22 mouse cellular contexts compared by ENCODE assay signal in genomic region chr3:54920425-54920824, GRCm38 (mm10). TPM values are rescaled to one million over a fixed set of nuclear protein-coding genes. Genes with fewer than 3 reads are reported as not detected.
A peak's percentile ranks its signal among the peaks of the same experiment; 100 is the strongest.
DNase-seq lines count a peak whose midpoint lies in the region; ATAC-seq and TF ChIP-seq lines count a peak whose summit lies in the region.
"Had no signal": no experiment of that assay in that cellular context is flagged by ENCODE, and none has a peak within 500 bp of the region (broad histone marks: within the 10 kb centered on the region; RNA-seq: fewer than 3 reads in every experiment).

No protein-coding gene starts in this region.

- dilution Hi-C loops in CH12.LX (cut with MboI; ENCODE audit: extremely low pct_ligation_motif_present, extremely low pct_unique_long_range_greater_than_20kb, low sequenced_read_pairs) = no loop called here

- H3K27ac ChIP-seq in hindbrain, postnatal 0 days = no peak overlapping the region
- no peak overlapping the region for H3K27ac ChIP-seq in hindbrain, embryonic 14.5 days
- H3K27ac ChIP-seq in liver, embryonic 14.5 days = no peak overlapping the region
- no peak overlapping the region for H3K27ac ChIP-seq in liver, embryonic 11.5 days (ENCODE audit: low read depth, low read length)
- H3K27ac ChIP-seq in CH12.LX (ENCODE audit: insufficient read depth, low read depth) = no peak overlapping the region
- H3K27ac ChIP-seq: forebrain, embryonic 10.5 days; limb, embryonic 13.5 days; lung, embryonic 15.5 days; midbrain, embryonic 12.5 days; neural tube, embryonic 12.5 days had no signal

- ATAC-seq in hindbrain, postnatal 0 days = no peak
- ATAC-seq in hindbrain, embryonic 14.5 days (ENCODE audit: low FRiP score) = no peak
- no peak for ATAC-seq in liver, embryonic 14.5 days (ENCODE audit: insufficient read depth)
- ATAC-seq in liver, embryonic 11.5 days (replicated peaks; ENCODE audit: low FRiP score) = no peak
- ATAC-seq: Patski had no signal

- H3K4me3 ChIP-seq in hindbrain, postnatal 0 days (ENCODE audit: low read length) = no peak overlapping the region
- H3K4me3 ChIP-seq in hindbrain, embryonic 14.5 days (replicated peaks; ENCODE audit: low read length) = no peak overlapping the region
- no peak overlapping the region for H3K4me3 ChIP-seq in liver, embryonic 14.5 days (ENCODE audit: insufficient read depth in 1 of 2, low read depth in 2 of 2, low read length in 2 of 2)
- H3K4me3 ChIP-seq in liver, embryonic 11.5 days (ENCODE audit: low read depth, low read length) = no peak overlapping the region
- H3K4me3 ChIP-seq in CH12.LX (replicated peaks in 1 of 3; ENCODE audit: low read depth in 2 of 3, low read length in 2 of 3, poor library complexity in 1 of 3) = no peak overlapping the region
- H3K4me3 ChIP-seq: forebrain, embryonic 10.5 days; limb, embryonic 13.5 days; lung, embryonic 15.5 days; midbrain, embryonic 12.5 days; neural tube, embryonic 12.5 days had no signal

- TF ChIP-seq RAD21 in CH12.LX (IDR thresholded peaks at IDR 0.05; ENCODE audit: low read depth, low read length) = no peak; the same call in 1 of the 2 replicates

- H3K9me3 ChIP-seq in hindbrain, postnatal 0 days (ENCODE audit: low read length) = no peaks in the 10 kb centered on the region
- H3K9me3 ChIP-seq in hindbrain, embryonic 14.5 days (ENCODE audit: control insufficient read depth, low read length) = no peaks in the 10 kb centered on the region
- no peaks in the 10 kb centered on the region for H3K9me3 ChIP-seq in liver, embryonic 14.5 days (ENCODE audit: control insufficient read depth, low read length)
- no peaks in the 10 kb centered on the region for H3K9me3 ChIP-seq in liver, embryonic 11.5 days (ENCODE audit: control insufficient read depth, low read length)
- H3K9me3 ChIP-seq in CH12.LX (replicated peaks; ENCODE audit: low read length) = peaks cover 3% of the 10 kb centered on the region
- H3K9me3 ChIP-seq: forebrain, embryonic 10.5 days; limb, embryonic 13.5 days; lung, embryonic 15.5 days; midbrain, embryonic 12.5 days; neural tube, embryonic 12.5 days had no signal

- no peaks in the 10 kb centered on the region for H3K36me3 ChIP-seq in hindbrain, postnatal 0 days (ENCODE audit: insufficient read depth, low read length)
- no peaks in the 10 kb centered on the region for H3K36me3 ChIP-seq in hindbrain, embryonic 14.5 days (replicated peaks; ENCODE audit: control insufficient read depth, insufficient read depth)
- no peaks in the 10 kb centered on the region for H3K36me3 ChIP-seq in liver, embryonic 14.5 days (replicated peaks; ENCODE audit: control insufficient read depth, insufficient read depth, low read depth)
- no peaks in the 10 kb centered on the region for H3K36me3 ChIP-seq in liver, embryonic 11.5 days (ENCODE audit: control insufficient read depth, insufficient read depth, low read length)
- no peaks in the 10 kb centered on the region for H3K36me3 ChIP-seq in CH12.LX (replicated peaks in 1 of 2; ENCODE audit: control insufficient read depth in 1 of 2, insufficient read depth in 1 of 2, low read length in 1 of 2)
- H3K36me3 ChIP-seq: forebrain, embryonic 10.5 days; limb, embryonic 13.5 days; lung, embryonic 15.5 days; midbrain, embryonic 12.5 days; neural tube, embryonic 12.5 days had no signal

- 60% methylated on average over 3 of the region's 3 CpGs for WGBS in hindbrain, postnatal 0 days
- 79% methylated on average over 3 of the region's 3 CpGs for WGBS in hindbrain, embryonic 14.5 days
- WGBS in liver, embryonic 14.5 days (ENCODE audit: insufficient replicate concordance) = 58% methylated on average over 3 of the region's 3 CpGs
- 67% methylated on average over 3 of the region's 3 CpGs for WGBS in liver, embryonic 11.5 days

- H3K27me3 ChIP-seq in hindbrain, postnatal 0 days (ENCODE audit: insufficient read depth, low read length) = no peaks in the 10 kb centered on the region
- H3K27me3 ChIP-seq in hindbrain, embryonic 14.5 days (ENCODE audit: control insufficient read depth, insufficient read depth, low read length) = peaks cover 2% of the 10 kb centered on the region; the same call in 1 of the 2 replicates
- H3K27me3 ChIP-seq in liver, embryonic 14.5 days (ENCODE audit: control insufficient read depth, insufficient read depth, low read length) = peaks cover 3% of the 10 kb centered on the region
- H3K27me3 ChIP-seq in liver, embryonic 11.5 days (replicated peaks; ENCODE audit: control insufficient read depth, insufficient read depth, low read length) = peaks cover 9% of the 10 kb centered on the region
- H3K27me3 ChIP-seq in CH12.LX (replicated peaks) = no peaks in the 10 kb centered on the region

- no peak overlapping the region for H3K4me2 ChIP-seq in hindbrain, postnatal 0 days (ENCODE audit: low read depth, low read length)
- no peak overlapping the region for H3K4me2 ChIP-seq in hindbrain, embryonic 14.5 days (replicated peaks)
- no peak overlapping the region for H3K4me2 ChIP-seq in liver, embryonic 14.5 days (ENCODE audit: low read depth)
- H3K4me2 ChIP-seq in liver, embryonic 11.5 days = no peak overlapping the region
- H3K4me2 ChIP-seq in CH12.LX (ENCODE audit: insufficient read depth, low read depth, poor library complexity, severe bottlenecking) = no peak overlapping the region
- H3K4me2 ChIP-seq: limb, embryonic 13.5 days; lung, embryonic 15.5 days; midbrain, embryonic 12.5 days; neural tube, embryonic 12.5 days had no signal

- no peak for TF ChIP-seq POLR2A in CH12.LX (IDR thresholded peaks at IDR 0.05; ENCODE audit: low read depth, low read length)

- H3K9ac ChIP-seq in hindbrain, postnatal 0 days (replicated peaks; ENCODE audit: low read length) = no peak overlapping the region
- H3K9ac ChIP-seq in hindbrain, embryonic 14.5 days = no peak overlapping the region
- no peak overlapping the region for H3K9ac ChIP-seq in liver, embryonic 14.5 days (replicated peaks)
- H3K9ac ChIP-seq in liver, embryonic 11.5 days (ENCODE audit: low read depth, low read length) = no peak overlapping the region
- H3K9ac ChIP-seq in CH12.LX (ENCODE audit: insufficient read depth, low read depth) = no peak overlapping the region
- H3K9ac ChIP-seq: limb, embryonic 13.5 days; lung, embryonic 15.5 days; midbrain, embryonic 12.5 days; neural tube, embryonic 12.5 days had no signal

- in situ Hi-C loops in CH12.LX (cut with MboI; ENCODE audit: low pct_ligation_motif_present, low pct_unique_long_range_greater_than_20kb, low sequenced_read_pairs) = no loop called here

- H3K79me2 ChIP-seq in CH12.LX (replicated peaks; ENCODE audit: control insufficient read depth, extremely low read depth, insufficient read depth, poor library complexity, severe bottlenecking) = no peaks in the 10 kb centered on the region

- peak; percentile 29 for TF ChIP-seq CTCF in hindbrain, postnatal 0 days (IDR thresholded peaks at IDR 0.05; ENCODE audit: low read depth)
- peak; percentile 30 for TF ChIP-seq CTCF in liver, embryonic 14.5 days (IDR thresholded peaks at IDR 0.05; ENCODE audit: low read depth)
- peak in 1 of 2 experiments; percentile 45; a peak in 2 of 4 replicates for TF ChIP-seq CTCF in CH12.LX (conservative IDR thresholded peaks at IDR 0.05 in 1 of 2, IDR thresholded peaks at IDR 0.05 in 1 of 2; ENCODE audit: low read depth in 2 of 2, low read length in 2 of 2)

- H3K4me1 ChIP-seq in hindbrain, postnatal 0 days (ENCODE audit: insufficient read depth, low read length) = peaks cover 6% of the 10 kb centered on the region
- no peaks in the 10 kb centered on the region for H3K4me1 ChIP-seq in hindbrain, embryonic 14.5 days (replicated peaks; ENCODE audit: control insufficient read depth, insufficient read depth, low read length)
- peaks cover 0 to 9% of the 10 kb centered on the region in 2 experiments; a peak in 1 of 4 replicates for H3K4me1 ChIP-seq in liver, embryonic 14.5 days (replicated peaks; ENCODE audit: control insufficient read depth in 2 of 2, insufficient read depth in 2 of 2, low read length in 1 of 2)
- H3K4me1 ChIP-seq in liver, embryonic 11.5 days (replicated peaks; ENCODE audit: control insufficient read depth, insufficient read depth, low read length) = no peaks in the 10 kb centered on the region
- no peaks in the 10 kb centered on the region for H3K4me1 ChIP-seq in CH12.LX (ENCODE audit: control insufficient read depth in 1 of 2, insufficient read depth in 2 of 2)

- no peak for TF ChIP-seq EP300 in liver, embryonic 14.5 days (IDR thresholded peaks at IDR 0.05; ENCODE audit: low read depth)
- TF ChIP-seq EP300 in CH12.LX (IDR thresholded peaks at IDR 0.05; ENCODE audit: low read length) = no peak

- no peak for DNase-seq in hindbrain, postnatal 0 days (ENCODE audit: low spot score)
- no peak for DNase-seq in hindbrain, embryonic 14.5 days (ENCODE audit: low spot score)
- no peak for DNase-seq in liver, embryonic 14.5 days (ENCODE audit: low read depth in 3 of 3, low spot score in 3 of 3)
- no peak for DNase-seq in liver, embryonic 11.5 days (ENCODE audit: low spot score)
- DNase-seq in CH12.LX (ENCODE audit: extremely low read depth) (peak; percentile 27), R1 (ENCODE audit: low read depth, low spot score) (peak; percentile 61), MN1 (ENCODE audit: low spot score) (no peak)
- DNase-seq in ovary, postnatal 10 days (ENCODE audit: low spot score) = no peak
- DNase-seq: adrenal gland, postnatal 36 days; cerebellum, adult 11-12 months; heart, adult 11 months; kidney, adult 8-10 months; kidney, postnatal 36 days; thymus, postnatal 25 days had no signal

TF ChIP-seq in CH12.LX, 34 proteins besides CTCF, POLR2A, EP300 and RAD21:
- no peak for TF ChIP-seq UBTF (IDR thresholded peaks at IDR 0.05; ENCODE audit: low read depth, low read length)
- TF ChIP-seq JUND (conservative IDR thresholded peaks at IDR 0.05; ENCODE audit: low read depth, low read length) = no peak
- TF ChIP-seq SMC3 (IDR thresholded peaks at IDR 0.05; ENCODE audit: low read depth, low read length) = peak; percentile 29

RNA-seq across cellular contexts. Expression of gene Sertm1, which starts 4.7 kb away (rescaled TPM):
- total RNA-seq in hindbrain, postnatal 0 days (2014; rRNA removed) = 14.6 and 15.0 TPM in 2 replicates
- 1.4 TPM in 2 replicates for polyA plus RNA-seq in hindbrain, postnatal 0 days (2015; fragmentation: Nextera tagmentation; extraction: Ambion mirVana)
- polyA plus RNA-seq in hindbrain, embryonic 14.5 days (2014; fragmentation: Nextera tagmentation; extraction: Ambion mirVana) = 1.4 and 1.5 TPM in 2 replicates
- polyA plus RNA-seq in liver, embryonic 14.5 days (2012; rRNA removed) = 1.3 and 1.5 TPM in 2 replicates
- 0.27 and 0.38 TPM in 2 replicates for polyA plus RNA-seq in liver, embryonic 14.5 days (2014; fragmentation: Nextera tagmentation; extraction: Ambion mirVana)
- polyA plus RNA-seq in liver, embryonic 11.5 days (2014; fragmentation: Nextera tagmentation; extraction: Ambion mirVana) = 0.77 and 0.82 TPM in 2 replicates
- total RNA-seq in CH12.LX (2012; rRNA removed) (not detected in 2 replicates), CH12.LX (2014; rRNA removed) (not detected in 2 replicates)
- polyA plus RNA-seq in CH12.LX (2012; ENCODE audit: insufficient read length, low read depth) = not detected in 2 replicates
- total RNA-seq: adrenal gland, postnatal 36 days; gastrocnemius, adult 8-10 months; hematopoietic stem cell, adult 5-6 weeks had no signal
- polyA plus RNA-seq: lung, embryonic 15.5 days; Patski had no signal

Comparison
In these comparisons a context has a peak if more than half of its experiments do, and no peak if none do; other contexts are left out.
1. DNase-seq: peak in CH12.LX (single experiment) and R1 (single experiment); none in hindbrain, postnatal 0 days (single experiment), hindbrain, embryonic 14.5 days (single experiment), liver, embryonic 14.5 days (0 of 3), liver, embryonic 11.5 days (single experiment), ovary, postnatal 10 days (single experiment) and MN1 (single experiment).